Mouse (Mus musculus): Measurements from ENCODE around the gene Fam107b. TPM values are rescaled to one million over a fixed set of nuclear protein-coding genes. Genes with fewer than 3 reads are reported as not detected.

Gene Fam107b
- polyA plus RNA-seq, 1 experiment from 2014 or later = 26.5 TPM

DNA sequence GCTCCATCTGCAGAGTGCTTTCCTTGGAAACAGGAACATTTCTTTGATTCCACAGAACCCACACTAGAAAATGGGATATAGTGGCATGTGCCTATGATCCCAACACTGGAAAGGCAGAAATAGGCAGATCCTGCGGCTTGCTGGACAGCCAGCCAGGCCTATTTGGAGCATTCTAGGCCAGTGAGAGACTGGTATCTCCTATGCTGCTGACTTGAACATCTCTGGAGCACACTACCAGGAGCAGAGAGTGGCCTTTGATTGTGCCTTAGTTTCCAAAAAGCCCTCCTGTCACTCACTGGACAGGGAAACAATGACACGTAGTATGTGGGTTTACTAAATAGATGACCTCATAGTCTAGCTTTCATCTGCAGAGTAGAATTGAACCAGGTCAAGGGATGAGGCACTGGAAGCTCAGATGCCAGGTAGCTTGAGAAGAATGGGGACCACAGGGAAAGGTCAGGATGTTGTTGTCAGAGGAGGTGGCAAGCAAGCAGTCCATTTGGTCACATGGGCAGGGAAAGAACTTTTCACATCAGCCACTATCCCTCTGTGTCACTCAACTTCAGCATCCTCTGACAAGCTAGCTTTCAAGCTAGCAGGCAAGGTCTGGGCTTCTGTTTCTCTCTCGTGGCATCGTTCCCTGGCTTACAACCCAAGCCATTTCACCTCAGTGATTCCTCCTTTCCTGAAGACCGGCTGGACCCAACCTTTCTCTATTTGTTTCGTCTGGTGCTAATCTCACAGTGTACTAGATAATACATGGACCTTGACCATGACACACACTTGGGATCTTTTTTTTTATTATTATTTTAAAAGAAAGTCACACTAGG lies 20.0 kb downstream of the Fam107b start:
- no peaks in the 10 kb centered on the region for H3K36me3 ChIP-seq (ENCODE audit: control insufficient read depth, insufficient read depth, low read length)
- no peak overlapping the region for H3K9ac ChIP-seq (ENCODE audit: low read length)
- H3K27ac ChIP-seq (replicated peaks in 1 of 2; ENCODE audit: control insufficient read depth in 1 of 2, insufficient read depth in 1 of 2, low read depth in 2 of 2, low read length in 2 of 2) = no peak overlapping the region
- no peaks in the 10 kb centered on the region for H3K27me3 ChIP-seq (ENCODE audit: control insufficient read depth, insufficient read depth, low read length)
- no peak overlapping the region for H3K4me2 ChIP-seq (ENCODE audit: low read length)
- no peaks in the 10 kb centered on the region for H3K4me1 ChIP-seq (ENCODE audit: control insufficient read depth in 2 of 2, insufficient read depth in 2 of 2, low read length in 2 of 2)
- 77% methylated on average over 6 of the region's 6 CpGs for WGBS
- no peaks in the 10 kb centered on the region for H3K9me3 ChIP-seq (ENCODE audit: control insufficient read depth, low read length)
- ATAC-seq (ENCODE audit: insufficient number of reproducible peaks, insufficient read depth, low FRiP score, low read depth) = no peak
- no peak overlapping the region for H3K4me3 ChIP-seq (ENCODE audit: control insufficient read depth in 1 of 2, insufficient read depth in 1 of 2, low read depth in 1 of 2, low read length in 2 of 2)

GRCm38 (mm10) chr2:3590916-3591197 lies 20.6 kb downstream of the Fam107b start:
- ATAC-seq (ENCODE audit: insufficient number of reproducible peaks, insufficient read depth, low FRiP score, low read depth) = no peak
- Histone ChIP-seq H3K27ac (replicated peaks in 1 of 2; ENCODE audit: control insufficient read depth in 1 of 2, insufficient read depth in 1 of 2, low read depth in 2 of 2, low read length in 2 of 2) (no peak overlapping the region), H3K4me1 (ENCODE audit: control insufficient read depth in 2 of 2, insufficient read depth in 2 of 2, low read length in 2 of 2) (no peaks in the 10 kb centered on the region), H3K36me3 (ENCODE audit: control insufficient read depth, insufficient read depth, low read length) (no peaks in the 10 kb centered on the region), H3K4me2 (ENCODE audit: low read length) (no peak overlapping the region), H3K27me3 (ENCODE audit: control insufficient read depth, insufficient read depth, low read length) (no peaks in the 10 kb centered on the region), H3K9ac (ENCODE audit: low read length) (no peak overlapping the region), H3K9me3 (ENCODE audit: control insufficient read depth, low read length) (no peaks in the 10 kb centered on the region), H3K4me3 (ENCODE audit: control insufficient read depth in 1 of 2, insufficient read depth in 1 of 2, low read depth in 1 of 2, low read length in 2 of 2) (no peak overlapping the region)
- 76% methylated on average over 1 of the region's 1 CpGs for WGBS

- 53% methylated on average over 2 of the region's 2 CpGs for WGBS
- no peak for ATAC-seq (ENCODE audit: insufficient number of reproducible peaks, insufficient read depth, low FRiP score, low read depth)
- Histone ChIP-seq H3K27ac (replicated peaks in 1 of 2; ENCODE audit: control insufficient read depth in 1 of 2, insufficient read depth in 1 of 2, low read depth in 2 of 2, low read length in 2 of 2) (no peak overlapping the region), H3K9ac (ENCODE audit: low read length) (no peak overlapping the region), H3K36me3 (ENCODE audit: control insufficient read depth, insufficient read depth, low read length) (no peaks in the 10 kb centered on the region), H3K4me2 (ENCODE audit: low read length) (no peak overlapping the region), H3K9me3 (ENCODE audit: control insufficient read depth, low read length) (no peaks in the 10 kb centered on the region), H3K4me1 (ENCODE audit: control insufficient read depth in 2 of 2, insufficient read depth in 2 of 2, low read length in 2 of 2) (no peaks in the 10 kb centered on the region), H3K27me3 (ENCODE audit: control insufficient read depth, insufficient read depth, low read length) (no peaks in the 10 kb centered on the region), H3K4me3 (ENCODE audit: control insufficient read depth in 1 of 2, insufficient read depth in 1 of 2, low read depth in 1 of 2, low read length in 2 of 2) (no peak overlapping the region)
Measured at GRCm38 (mm10) chr2:3594663-3595318, 24.5 kb downstream of the Fam107b start.

- no peak overlapping the region for H3K27ac ChIP-seq (replicated peaks in 1 of 2; ENCODE audit: control insufficient read depth in 1 of 2, insufficient read depth in 1 of 2, low read depth in 2 of 2, low read length in 2 of 2)
- H3K9me3 ChIP-seq (ENCODE audit: control insufficient read depth, low read length) = no peaks in the 10 kb centered on the region
- no peaks in the 10 kb centered on the region for H3K4me1 ChIP-seq (ENCODE audit: control insufficient read depth in 2 of 2, insufficient read depth in 2 of 2, low read length in 2 of 2)
- 67% methylated on average over 3 of the region's 3 CpGs for WGBS
- no peaks in the 10 kb centered on the region for H3K36me3 ChIP-seq (ENCODE audit: control insufficient read depth, insufficient read depth, low read length)
- H3K4me2 ChIP-seq (ENCODE audit: low read length) = no peak overlapping the region
- H3K4me3 ChIP-seq (ENCODE audit: control insufficient read depth in 1 of 2, insufficient read depth in 1 of 2, low read depth in 1 of 2, low read length in 2 of 2) = no peak overlapping the region
- H3K27me3 ChIP-seq (ENCODE audit: control insufficient read depth, insufficient read depth, low read length) = no peaks in the 10 kb centered on the region
- H3K9ac ChIP-seq (ENCODE audit: low read length) = no peak overlapping the region
- ATAC-seq (ENCODE audit: insufficient number of reproducible peaks, insufficient read depth, low FRiP score, low read depth) = no peak
Measured at GRCm38 (mm10) chr2:3600421-3600820, 30.1 kb downstream of the Fam107b start.

GRCm38 (mm10) chr2:3602599-3602998 lies 32.3 kb downstream of the Fam107b start:
- Histone ChIP-seq H3K27ac (replicated peaks in 1 of 2; ENCODE audit: control insufficient read depth in 1 of 2, insufficient read depth in 1 of 2, low read depth in 2 of 2, low read length in 2 of 2) (no peak overlapping the region), H3K9me3 (ENCODE audit: control insufficient read depth, low read length) (no peaks in the 10 kb centered on the region), H3K4me1 (ENCODE audit: control insufficient read depth in 2 of 2, insufficient read depth in 2 of 2, low read length in 2 of 2) (no peaks in the 10 kb centered on the region), H3K9ac (ENCODE audit: low read length) (no peak overlapping the region), H3K4me2 (ENCODE audit: low read length) (no peak overlapping the region), H3K36me3 (ENCODE audit: control insufficient read depth, insufficient read depth, low read length) (no peaks in the 10 kb centered on the region), H3K27me3 (ENCODE audit: control insufficient read depth, insufficient read depth, low read length) (no peaks in the 10 kb centered on the region), H3K4me3 (ENCODE audit: control insufficient read depth in 1 of 2, insufficient read depth in 1 of 2, low read depth in 1 of 2, low read length in 2 of 2) (no peak overlapping the region)
- no peak for ATAC-seq (ENCODE audit: insufficient number of reproducible peaks, insufficient read depth, low FRiP score, low read depth)
- WGBS = 87% methylated on average over 3 of the region's 3 CpGs

- WGBS = 83% methylated on average over 5 of the region's 5 CpGs
Measured at GRCm38 (mm10) chr2:3603181-3603580, 32.9 kb downstream of the Fam107b start.

DNA sequence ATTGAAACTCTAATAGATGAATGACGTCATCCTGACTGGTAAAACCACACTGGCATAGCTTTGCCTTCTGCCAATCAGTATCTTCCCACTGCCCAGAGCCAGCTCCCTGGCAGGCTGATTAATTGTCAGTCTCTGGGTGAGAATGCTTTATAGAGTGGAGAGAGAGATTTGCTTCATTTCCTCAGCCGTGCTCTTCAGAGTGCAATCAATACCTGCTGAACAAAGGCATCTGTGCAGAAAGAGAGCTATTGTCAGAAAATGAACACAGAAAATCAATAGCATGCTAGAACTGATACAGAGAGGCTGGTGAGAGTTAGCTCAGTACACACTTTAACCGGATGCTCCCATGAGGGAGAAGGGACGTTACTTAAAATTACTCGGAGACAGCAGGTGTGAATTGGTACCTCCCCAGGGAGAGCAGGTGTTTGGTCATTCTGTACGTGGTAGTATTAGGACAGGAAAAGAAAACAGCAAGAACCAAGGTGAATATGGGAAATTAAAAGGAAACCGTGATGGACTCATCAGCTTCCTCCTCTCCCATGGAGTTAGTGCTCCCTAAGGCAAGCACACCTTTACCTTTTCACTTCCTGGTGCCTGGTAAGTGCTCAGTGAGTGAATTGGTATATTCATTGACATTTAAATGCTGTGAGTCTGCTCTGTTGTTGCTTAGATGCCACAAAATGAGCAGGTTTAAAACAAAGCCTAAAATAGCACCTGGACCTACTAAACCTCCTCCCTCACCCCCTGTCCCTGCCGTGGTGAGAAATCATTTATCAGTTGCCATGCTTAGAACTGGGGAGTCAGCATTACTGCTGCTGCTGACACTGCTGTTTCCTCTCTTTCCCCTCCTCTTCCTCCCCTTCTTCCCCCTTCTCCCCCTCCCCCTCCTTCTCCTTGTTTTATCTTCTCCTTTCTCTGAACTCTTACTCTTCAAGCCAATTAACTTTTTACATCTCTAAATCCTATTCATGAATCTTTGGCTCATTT lies 38.9 kb downstream of the Fam107b start:
- H3K9ac ChIP-seq (ENCODE audit: low read length) = no peak overlapping the region
- H3K27ac ChIP-seq (replicated peaks in 1 of 2; ENCODE audit: control insufficient read depth in 1 of 2, insufficient read depth in 1 of 2, low read depth in 2 of 2, low read length in 2 of 2) = no peak overlapping the region
- H3K9me3 ChIP-seq (ENCODE audit: control insufficient read depth, low read length) = no peaks in the 10 kb centered on the region
- no peaks in the 10 kb centered on the region for H3K36me3 ChIP-seq (ENCODE audit: control insufficient read depth, insufficient read depth, low read length)
- WGBS = 53% methylated on average over 8 of the region's 8 CpGs
- H3K27me3 ChIP-seq (ENCODE audit: control insufficient read depth, insufficient read depth, low read length) = no peaks in the 10 kb centered on the region
- no peak overlapping the region for H3K4me3 ChIP-seq (ENCODE audit: control insufficient read depth in 1 of 2, insufficient read depth in 1 of 2, low read depth in 1 of 2, low read length in 2 of 2)
- ATAC-seq (ENCODE audit: insufficient number of reproducible peaks, insufficient read depth, low FRiP score, low read depth) = no peak
- no peaks in the 10 kb centered on the region for H3K4me1 ChIP-seq (ENCODE audit: control insufficient read depth in 2 of 2, insufficient read depth in 2 of 2, low read length in 2 of 2)
- H3K4me2 ChIP-seq (ENCODE audit: low read length) = no peak overlapping the region

More at GRCm38 (mm10) chr2:3603181-3603580, 32.9 kb downstream of the Fam107b start:
- H3K4me2 ChIP-seq (ENCODE audit: low read length) = no peak overlapping the region
- H3K27me3 ChIP-seq (ENCODE audit: control insufficient read depth, insufficient read depth, low read length) = no peaks in the 10 kb centered on the region
- H3K4me3 ChIP-seq (ENCODE audit: control insufficient read depth in 1 of 2, insufficient read depth in 1 of 2, low read depth in 1 of 2, low read length in 2 of 2) = no peak overlapping the region
- no peaks in the 10 kb centered on the region for H3K9me3 ChIP-seq (ENCODE audit: control insufficient read depth, low read length)
- ATAC-seq (ENCODE audit: insufficient number of reproducible peaks, insufficient read depth, low FRiP score, low read depth) = no peak
- no peaks in the 10 kb centered on the region for H3K36me3 ChIP-seq (ENCODE audit: control insufficient read depth, insufficient read depth, low read length)
- H3K4me1 ChIP-seq (ENCODE audit: control insufficient read depth in 2 of 2, insufficient read depth in 2 of 2, low read length in 2 of 2) = no peaks in the 10 kb centered on the region
- H3K9ac ChIP-seq (ENCODE audit: low read length) = no peak overlapping the region
- H3K27ac ChIP-seq (replicated peaks in 1 of 2; ENCODE audit: control insufficient read depth in 1 of 2, insufficient read depth in 1 of 2, low read depth in 2 of 2, low read length in 2 of 2) = no peak overlapping the region

All from heart, embryonic 14.5 days (tissue).